In the genomic region with DNA sequence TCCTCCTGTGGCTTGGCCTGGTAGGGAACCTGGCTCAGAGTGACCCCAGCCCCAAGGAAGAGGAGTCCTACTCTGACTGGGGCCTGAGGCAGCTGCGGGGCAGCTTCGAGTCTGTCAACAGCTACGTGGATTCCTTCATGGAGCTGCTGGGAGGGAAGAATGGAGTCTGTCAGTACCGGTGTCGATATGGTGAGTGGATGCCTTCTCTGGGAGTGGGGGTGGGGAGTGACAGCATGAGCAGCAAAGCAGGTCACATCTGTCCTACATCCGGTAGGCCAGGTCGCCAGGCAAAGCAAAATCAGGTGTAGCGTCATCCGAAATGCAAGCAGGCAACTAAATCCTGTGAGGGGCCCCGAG, we compare ENCODE assay signal across 22 mouse cellular contexts. TPM values are rescaled to one million over a fixed set of nuclear protein-coding genes. Genes with fewer than 3 reads are reported as not detected.
DNase-seq lines count a peak whose midpoint lies in the region; ATAC-seq lines count a peak whose summit lies in the region.
"Had no signal": no experiment of that assay in that cellular context is flagged by ENCODE, and none has a peak within 500 bp of the region (broad histone marks: within the 10 kb centered on the region; RNA-seq: fewer than 3 reads in every experiment).

No protein-coding gene starts in this region.

- peaks cover 20% of the 10 kb centered on the region for H3K4me1 ChIP-seq in heart, embryonic 12.5 days (replicated peaks)
- H3K4me1 ChIP-seq in liver, embryonic 16.5 days (ENCODE audit: control insufficient read depth, low read depth, low read length) = no peaks in the 10 kb centered on the region; the same call in 1 of the 2 replicates
- H3K4me1 ChIP-seq: embryonic facial prominence, embryonic 13.5 days; forebrain, embryonic 12.5 days had no signal

- no peaks in the 10 kb centered on the region for H3K9me3 ChIP-seq in heart, embryonic 12.5 days (replicated peaks)
- H3K9me3 ChIP-seq in liver, embryonic 16.5 days (replicated peaks; ENCODE audit: control insufficient read depth, low read length) = no peaks in the 10 kb centered on the region
- H3K9me3 ChIP-seq: forebrain, embryonic 12.5 days had no signal

- no peaks in the 10 kb centered on the region for H3K27me3 ChIP-seq in heart, embryonic 12.5 days (replicated peaks)
- H3K27me3 ChIP-seq in liver, embryonic 16.5 days (ENCODE audit: control insufficient read depth, insufficient read depth, low read depth, low read length) = no peaks in the 10 kb centered on the region
- H3K27me3 ChIP-seq: embryonic facial prominence, embryonic 13.5 days; forebrain, embryonic 12.5 days had no signal

- 0 out of 2 replicates have a peak overlapping the region, but pooled peaks have one; percentile 27 for H3K9ac ChIP-seq in heart, embryonic 12.5 days
- H3K9ac ChIP-seq in liver, embryonic 16.5 days (ENCODE audit: low read depth, low read length) = peak overlapping the region; percentile 34
- H3K9ac ChIP-seq: embryonic facial prominence, embryonic 13.5 days; forebrain, embryonic 12.5 days had no signal

- 0 out of 2 replicates have a peak overlapping the region, but pooled peaks have one; percentile 3 for H3K4me3 ChIP-seq in heart, embryonic 12.5 days
- peak overlapping the region; percentile 57 for H3K4me3 ChIP-seq in liver, embryonic 16.5 days (ENCODE audit: low read depth, low read length)
- H3K4me3 ChIP-seq: embryonic facial prominence, embryonic 13.5 days; forebrain, embryonic 12.5 days had no signal

- H3K4me2 ChIP-seq in heart, embryonic 12.5 days = peak overlapping the region; percentile 45
- H3K4me2 ChIP-seq in liver, embryonic 16.5 days (ENCODE audit: low read depth, low read length) = peak overlapping the region; percentile 42
- H3K4me2 ChIP-seq: embryonic facial prominence, embryonic 13.5 days; forebrain, embryonic 12.5 days; midbrain, embryonic 11.5 days had no signal

- peak; percentile 59; the same call in 1 of the 2 replicates for ATAC-seq in heart, embryonic 12.5 days (ENCODE audit: insufficient number of reproducible peaks, low FRiP score)
- peak; percentile 64 for ATAC-seq in liver, embryonic 16.5 days (ENCODE audit: low read depth)

- WGBS in heart, embryonic 12.5 days = 36% methylated on average over 10 of the region's 10 CpGs
- 54% methylated on average over 10 of the region's 10 CpGs for WGBS in liver, embryonic 16.5 days (ENCODE audit: insufficient replicate concordance)

- 0 out of 2 replicates have a peak overlapping the region, but pooled peaks have one; percentile 25 for H3K27ac ChIP-seq in heart, embryonic 12.5 days (ENCODE audit: poor library complexity, severe bottlenecking)
- peak overlapping the region; percentile 67 for H3K27ac ChIP-seq in liver, embryonic 16.5 days (ENCODE audit: low read length)
- H3K27ac ChIP-seq: embryonic facial prominence, embryonic 13.5 days; forebrain, embryonic 12.5 days had no signal

- no peak for DNase-seq in heart, adult 18-20 months
- DNase-seq in retina, adult 2 months (ENCODE audit: low read depth, low spot score) = peak; percentile 13
- no peak for DNase-seq in retina, embryonic 14.5 days (ENCODE audit: low spot score)
- no peak for DNase-seq in embryo, embryonic 10.5 days (ENCODE audit: low spot score)
- DNase-seq in adrenal gland, adult 2 months = no peak
- DNase-seq in kidney, postnatal 36 days = no peak
- DNase-seq: cerebellum, adult 11-12 months; kidney, postnatal 10 days; lung, adult 2 months; lung, postnatal 4 days had no signal

- no peaks in the 10 kb centered on the region for H3K36me3 ChIP-seq in heart, embryonic 12.5 days
- H3K36me3 ChIP-seq in liver, embryonic 16.5 days (ENCODE audit: control insufficient read depth, insufficient read depth) = no peaks in the 10 kb centered on the region
- H3K36me3 ChIP-seq: embryonic facial prominence, embryonic 13.5 days; forebrain, embryonic 12.5 days had no signal

RNA-seq across cellular contexts. Expression of gene Pla2g12b, which starts 0.3 kb away (rescaled TPM):
- 0.30 and 1.4 TPM in 2 replicates for polyA plus RNA-seq in heart, embryonic 12.5 days (2016; fragmentation: Nextera tagmentation; extraction: Ambion mirVana)
- total RNA-seq in heart, adult 18-20 months (2021) = not detected
- 57.6 and 60.4 TPM in 2 replicates for polyA plus RNA-seq in liver, embryonic 16.5 days (2015; fragmentation: Nextera tagmentation; extraction: Ambion mirVana)
- not detected for total RNA-seq in adrenal gland, adult 2 months (2021)
- polyA plus RNA-seq in adrenal gland, adult 2 months (2012; rRNA removed) = not detected in 2 replicates
- total RNA-seq: granulocyte monocyte progenitor cell, adult 5-6 weeks; layer of hippocampus, postnatal 25 days; left cerebral cortex, postnatal 36 days; neutrophil, adult 5-6 weeks had no signal
- polyA plus RNA-seq: brain, embryonic 14.5 days; C2C12; embryonic facial prominence, embryonic 13.5 days; forebrain, embryonic 12.5 days; midbrain, embryonic 11.5 days had no signal

RNA-seq across cellular contexts. Expression of gene Gm10273, which starts 8.3 kb away (rescaled TPM):
- polyA plus RNA-seq in heart, embryonic 12.5 days (2016; fragmentation: Nextera tagmentation; extraction: Ambion mirVana) = 5.1 and 7.2 TPM in 2 replicates
- 100 to 1,000 TPM; 149 to 195 TPM for total RNA-seq in heart, adult 18-20 months (2021)
- 3.3 and 5.6 TPM in 2 replicates for polyA plus RNA-seq in liver, embryonic 16.5 days (2015; fragmentation: Nextera tagmentation; extraction: Ambion mirVana)
- 10 to 100 TPM; 44.3 to 75.4 TPM for total RNA-seq in adrenal gland, adult 2 months (2021)
- 2.9 and 4.5 TPM in 2 replicates for polyA plus RNA-seq in adrenal gland, adult 2 months (2012; rRNA removed)

RNA-seq across cellular contexts. Expression of gene Oit3, which starts 37.8 kb away (rescaled TPM):
- polyA plus RNA-seq in heart, embryonic 12.5 days (2016; fragmentation: Nextera tagmentation; extraction: Ambion mirVana) = 4.5 and 5.7 TPM in 2 replicates
- total RNA-seq in heart, adult 18-20 months (2021) = not detected
- 21.0 and 21.8 TPM in 2 replicates for polyA plus RNA-seq in liver, embryonic 16.5 days (2015; fragmentation: Nextera tagmentation; extraction: Ambion mirVana)
- total RNA-seq in adrenal gland, adult 2 months (2021) = 1 to 10 TPM; 3.0 to 3.7 TPM
- polyA plus RNA-seq in adrenal gland, adult 2 months (2012; rRNA removed) = 6.1 and 8.8 TPM in 2 replicates
- total RNA-seq: ES-E14 had no signal

Comparison
In these comparisons a context has a peak if more than half of its experiments do, and no peak if none do; other contexts are left out.
1. RNA of gene Pla2g12b, which starts 0.3 kb away (polyA plus RNA-seq): 57.6 to 60.4 TPM in liver, embryonic 16.5 days; 0.30 to 1.4 TPM in heart, embryonic 12.5 days and not detected in adrenal gland, adult 2 months; every median in the first group is over 10 times any median in the second.